Mouse (Mus musculus) midbrain, embryonic 11.5 days (tissue): ENCODE measurements around the gene Kcna3. TPM values are rescaled to one million over a fixed set of nuclear protein-coding genes. Genes with fewer than 3 reads are reported as not detected.

Source experiments
- ATAC-seq: fragments of 200-750 bp; cut with Nextera tagmentation; 2 replicates; pipeline ENCODE4 v1.8.0; 2017; ENCODE audit warnings: moderate TSS enrichment, moderate library complexity; ENCODE audit not compliant: low FRiP score
- DNase-seq: peaks from one replicate; pipeline ENCODE4 v3.0.0; 2015; ENCODE audit warnings: low spot score; ENCODE audit errors: missing footprints
- H3K27ac ChIP-seq: fragments of 300-500 bp; sonication (generic); 2 replicates; pipeline ENCODE4 v1.5.1; 2014; ENCODE audit warnings: low read depth, low read length
- H3K27me3 ChIP-seq: fragments of 300-500 bp; sonication (generic); 2 replicates; pipeline ENCODE4 v1.6.1; 2014; ENCODE audit warnings: mild to moderate bottlenecking, low read length, moderate library complexity, mixed read lengths; ENCODE audit not compliant: control insufficient read depth, insufficient read depth
- H3K36me3 ChIP-seq: fragments of 300-500 bp; sonication (generic); 2 replicates; pipeline ENCODE4 v1.6.1; 2014; ENCODE audit warnings: mild to moderate bottlenecking, low read length, moderate library complexity, mixed read lengths; ENCODE audit not compliant: control insufficient read depth, insufficient read depth
- H3K4me1 ChIP-seq: fragments of 300-500 bp; sonication (generic); 2 replicates; pipeline ENCODE4 v1.6.1; 2014; ENCODE audit warnings: low read length; ENCODE audit not compliant: control insufficient read depth, insufficient read depth
- H3K4me2 ChIP-seq: fragments of 300-500 bp; sonication (generic); 2 replicates; pipeline ENCODE4 v1.6.1; 2014; ENCODE audit warnings: mild to moderate bottlenecking, moderate library complexity
- H3K4me3 ChIP-seq: fragments of 300-500 bp; sonication (generic); 2 replicates; pipeline ENCODE4 v1.5.1; 2014; ENCODE audit warnings: low read depth, low read length
- H3K9ac ChIP-seq: fragments of 300-500 bp; sonication (generic); 2 replicates; pipeline ENCODE4 v1.6.1; 2014; ENCODE audit warnings: low read length
- H3K9me3 ChIP-seq: fragments of 300-500 bp; sonication (generic); 2 replicates; pipeline ENCODE4 v1.6.1; 2016; ENCODE audit warnings: low read length; ENCODE audit not compliant: control insufficient read depth
- WGBS: fragments of 180-500 bp; shearing (Covaris S2); extraction: QIAGEN DNeasy Blood & Tissue Kit; methylation state at CpG from one replicate; pipeline ENCODE4 v1.1.7; 2014; 5-methylcytosine and 5-hydroxymethylcytosine counted together
- polyA plus RNA-seq: library from polyadenylated mRNA; unstranded; fragments of >200 nt; fragmentation: Nextera tagmentation; extraction: Ambion mirVana; gene quantifications from 2 replicates; pipeline ENCODE4 v1.2.1, GENCODE M21; 2014

The Kcna3 gene
- polyA plus RNA-seq, 1 experiment from 2014 or later, result 4.6 TPM

DNA sequence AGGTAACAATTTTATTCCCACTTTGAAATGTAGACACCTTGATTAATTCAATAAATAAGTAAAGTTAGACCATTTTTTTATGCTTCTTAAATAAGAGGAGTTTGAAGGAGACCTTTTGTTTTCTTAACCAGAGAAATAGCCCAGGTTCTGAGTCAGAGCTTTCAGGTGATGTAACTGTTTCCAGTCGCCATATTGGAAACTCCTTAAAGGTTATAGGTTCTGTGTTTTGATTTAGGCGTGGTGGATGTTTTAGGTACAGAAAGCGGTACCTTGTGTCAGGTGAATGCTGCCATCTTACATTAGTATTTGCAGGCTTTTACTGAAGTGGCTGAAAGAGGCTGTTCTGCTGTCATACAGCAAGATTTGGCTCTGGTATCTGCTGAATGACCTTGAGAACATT is 4.4 kb downstream of the Kcna3 start:
- no peak overlapping the region for H3K4me3 ChIP-seq
- no peak overlapping the region for H3K9ac ChIP-seq
- H3K4me1 ChIP-seq, result peaks cover 26% of the 10 kb centered on the region
- ATAC-seq (no peak), DNase-seq (no peak)
- H3K4me2 ChIP-seq, result 0 out of 2 replicates have a peak overlapping the region, but pooled peaks have one; percentile 13
- H3K27ac ChIP-seq, result no peak overlapping the region
- H3K36me3 ChIP-seq, result no peaks in the 10 kb centered on the region
- WGBS, result 87% methylated on average over 3 of the region's 3 CpGs
- no peaks in the 10 kb centered on the region for H3K27me3 ChIP-seq
- no peaks in the 10 kb centered on the region for H3K9me3 ChIP-seq

- WGBS, result 91% methylated on average over 1 of the region's 1 CpGs
- H3K27ac ChIP-seq, result no peak overlapping the region
- H3K27me3 ChIP-seq, result no peaks in the 10 kb centered on the region
- H3K4me1 ChIP-seq, result peaks cover 24% of the 10 kb centered on the region
- DNase-seq (no peak), ATAC-seq (no peak)
- H3K4me2 ChIP-seq, result no peak overlapping the region
- no peak overlapping the region for H3K4me3 ChIP-seq
- no peaks in the 10 kb centered on the region for H3K36me3 ChIP-seq
- no peak overlapping the region for H3K9ac ChIP-seq
- H3K9me3 ChIP-seq, result no peaks in the 10 kb centered on the region
Observed at GRCm38 (mm10) chr3:107041718-107042117, 5.7 kb downstream of the Kcna3 start.

- DNase-seq, result no peak
- Histone ChIP-seq H3K4me3 (no peak overlapping the region), H3K27me3 (no peaks in the 10 kb centered on the region), H3K27ac (no peak overlapping the region), H3K36me3 (no peaks in the 10 kb centered on the region), H3K9ac (no peak overlapping the region), H3K4me1 (peaks cover 2% of the 10 kb centered on the region; the same call in 1 of the 2 replicates), H3K9me3 (no peaks in the 10 kb centered on the region), H3K4me2 (no peak overlapping the region)
- no peak for ATAC-seq
- 90% methylated on average over 1 of the region's 1 CpGs for WGBS
Observed at GRCm38 (mm10) chr3:107061468-107061867, 25.5 kb downstream of the Kcna3 start.

DNA sequence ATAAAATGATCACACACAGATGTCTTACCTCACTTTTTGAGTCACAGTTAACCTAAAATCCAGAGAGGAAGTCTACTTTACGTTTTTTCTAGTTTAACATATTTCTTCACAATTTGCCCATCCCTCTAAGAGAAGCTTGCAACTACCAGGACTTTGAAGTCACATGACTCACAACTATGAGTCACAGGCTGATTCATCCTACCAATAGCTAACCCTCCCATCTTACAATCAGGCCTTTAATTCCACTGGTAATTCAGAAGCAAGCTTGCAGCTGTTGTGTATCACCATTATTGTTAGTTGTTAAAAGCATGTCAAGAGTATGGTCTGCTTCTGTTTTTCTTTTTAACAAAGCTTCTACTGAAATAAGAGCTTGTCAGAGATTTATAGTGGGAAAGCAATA is 26.8 kb downstream of the Kcna3 start:
- Histone ChIP-seq H3K27ac (no peak overlapping the region), H3K9me3 (no peaks in the 10 kb centered on the region), H3K4me3 (no peak overlapping the region), H3K36me3 (no peaks in the 10 kb centered on the region), H3K27me3 (no peaks in the 10 kb centered on the region), H3K4me2 (no peak overlapping the region), H3K9ac (no peak overlapping the region), H3K4me1 (peaks cover 2% of the 10 kb centered on the region; the same call in 1 of the 2 replicates)
- 79% methylated on average over 1 of the region's 1 CpGs for WGBS
- ATAC-seq (no peak), DNase-seq (no peak)

GRCm38 (mm10) chr3:107065510-107066095 is 29.6 kb downstream of the Kcna3 start:
- peaks cover 2% of the 10 kb centered on the region; the same call in 1 of the 2 replicates for H3K4me1 ChIP-seq
- no peak overlapping the region for H3K9ac ChIP-seq
- no peak overlapping the region for H3K27ac ChIP-seq
- no peaks in the 10 kb centered on the region for H3K9me3 ChIP-seq
- H3K27me3 ChIP-seq, result no peaks in the 10 kb centered on the region
- no peak overlapping the region for H3K4me3 ChIP-seq
- ATAC-seq, result peak; percentile 54; the same call in 1 of the 2 replicates
- H3K36me3 ChIP-seq, result no peaks in the 10 kb centered on the region
- no peak for DNase-seq
- 65% methylated on average over 6 of the region's 6 CpGs for WGBS
- H3K4me2 ChIP-seq, result no peak overlapping the region

GRCm38 (mm10) chr3:107066165-107066850 is 30.3 kb downstream of the Kcna3 start:
- Histone ChIP-seq H3K9ac (no peak overlapping the region), H3K4me1 (peaks cover 2% of the 10 kb centered on the region; the same call in 1 of the 2 replicates), H3K9me3 (no peaks in the 10 kb centered on the region), H3K4me3 (no peak overlapping the region), H3K27me3 (no peaks in the 10 kb centered on the region), H3K36me3 (no peaks in the 10 kb centered on the region), H3K4me2 (no peak overlapping the region), H3K27ac (no peak overlapping the region)
- ATAC-seq (no peak), DNase-seq (no peak)
- WGBS, result 83% methylated on average over 7 of the region's 7 CpGs

GRCm38 (mm10) chr3:107067245-107067644 is 31.3 kb downstream of the Kcna3 start:
- H3K4me3 ChIP-seq, result no peak overlapping the region
- no peaks in the 10 kb centered on the region for H3K36me3 ChIP-seq
- H3K27ac ChIP-seq, result no peak overlapping the region
- 84% methylated on average over 6 of the region's 6 CpGs for WGBS
- H3K4me1 ChIP-seq, result peaks cover 2% of the 10 kb centered on the region; the same call in 1 of the 2 replicates
- H3K27me3 ChIP-seq, result no peaks in the 10 kb centered on the region
- H3K9me3 ChIP-seq, result no peaks in the 10 kb centered on the region
- H3K9ac ChIP-seq, result no peak overlapping the region
- DNase-seq (no peak), ATAC-seq (no peak)
- H3K4me2 ChIP-seq, result no peak overlapping the region

DNA sequence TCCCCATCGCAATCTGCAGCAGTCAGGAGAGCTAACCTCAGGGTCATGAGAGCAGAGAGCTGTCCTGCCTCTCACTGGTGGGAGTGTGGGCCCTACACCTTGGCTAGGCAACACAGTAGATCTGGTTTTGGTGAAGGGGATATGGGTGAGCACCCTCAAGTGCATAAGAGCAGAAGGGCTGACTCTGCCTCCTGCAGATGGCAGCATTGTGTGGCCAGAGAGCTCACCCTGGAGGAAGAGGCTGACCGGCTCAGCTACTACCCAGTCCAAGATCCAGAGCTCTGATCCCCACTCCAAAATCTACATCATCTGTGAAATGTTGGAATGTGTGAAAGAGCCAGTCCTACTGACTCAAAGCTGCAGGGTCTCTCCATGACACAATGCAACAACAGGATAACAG is 37.9 kb downstream of the Kcna3 start:
- ATAC-seq, result no peak
- Histone ChIP-seq H3K27ac (no peak overlapping the region), H3K4me3 (no peak overlapping the region), H3K4me2 (no peak overlapping the region), H3K9ac (no peak overlapping the region), H3K36me3 (no peaks in the 10 kb centered on the region), H3K4me1 (no peaks in the 10 kb centered on the region), H3K27me3 (no peaks in the 10 kb centered on the region), H3K9me3 (no peaks in the 10 kb centered on the region)
- 74% methylated on average over 2 of the region's 2 CpGs for WGBS
- no peak for DNase-seq

GRCm38 (mm10) chr3:107075705-107076104 is 39.7 kb downstream of the Kcna3 start:
- H3K4me2 ChIP-seq, result no peak overlapping the region
- H3K27me3 ChIP-seq, result no peaks in the 10 kb centered on the region
- H3K27ac ChIP-seq, result no peak overlapping the region
- no peaks in the 10 kb centered on the region for H3K36me3 ChIP-seq
- DNase-seq (no peak), ATAC-seq (no peak)
- no peaks in the 10 kb centered on the region for H3K4me1 ChIP-seq
- H3K9me3 ChIP-seq, result no peaks in the 10 kb centered on the region
- 86% methylated on average over 1 of the region's 1 CpGs for WGBS
- no peak overlapping the region for H3K4me3 ChIP-seq
- no peak overlapping the region for H3K9ac ChIP-seq
